Mouse (Mus musculus) kidney, adult 2 months (tissue): ENCODE measurements at regions not wholly inside any gene's neighbourhood (a gene's known extent, or its start where the extent isn't known, plus 50 kb on each side); places are given as distances from the start of the nearest gene placed in this dataset.

Experiments used
- DNase-seq: peaks from one replicate; pipeline ENCODE4 v3.0.0; 2021
- H3K27ac ChIP-seq: fragments of 200-500 bp; 2 replicates; pipeline ENCODE4 v1.5.1; 2012; ENCODE audit warnings: low read depth, low read length, control low read depth, inconsistent platforms; ENCODE audit not compliant: insufficient read depth
- H3K27me3 ChIP-seq: fragments of 200-500 bp; replicated peaks from 2 replicates; pipeline ENCODE4 v1.6.1; 2012; ENCODE audit warnings: mild to moderate bottlenecking, moderate library complexity, low read length, inconsistent platforms; ENCODE audit not compliant: control insufficient read depth, insufficient read depth
- H3K36me3 ChIP-seq: fragments of 200-500 bp; 2 replicates; pipeline ENCODE4 v1.6.1; 2012; ENCODE audit warnings: mild to moderate bottlenecking, moderate library complexity, low read length, inconsistent platforms; ENCODE audit not compliant: control insufficient read depth, insufficient read depth
- H3K4me1 ChIP-seq: fragments of 200-500 bp; 2 replicates; pipeline ENCODE4 v1.6.1; 2011; ENCODE audit warnings: low read length; ENCODE audit not compliant: control insufficient read depth, insufficient read depth
- H3K4me3 ChIP-seq: fragments of 200-500 bp; 2 replicates; pipeline ENCODE4 v1.5.1; 2011; ENCODE audit warnings: mild to moderate bottlenecking, low read depth, low read length, control low read depth; ENCODE audit not compliant: insufficient read depth
- CTCF ChIP-seq: fragments of 200-500 bp; conservative IDR thresholded peaks from 2 replicates; pipeline ENCODE4 v1.5.1; 2011; ENCODE audit warnings: low read depth, mild to moderate bottlenecking, control low read depth, low read length, moderate library complexity, mixed read lengths; ENCODE audit not compliant: insufficient read depth, insufficient read length
- POLR2A ChIP-seq: fragments of 200-500 bp; IDR thresholded peaks from one replicate; pipeline ENCODE4 v1.6.1; 2011; ENCODE audit warnings: low read depth, low read length, control low read depth
- WGBS: fragments of 180-500 bp; shearing (Covaris S2); methylation state at CpG from one replicate; pipeline ENCODE4 v1.1.7; 2018; 5-methylcytosine and 5-hydroxymethylcytosine counted together

DNA sequence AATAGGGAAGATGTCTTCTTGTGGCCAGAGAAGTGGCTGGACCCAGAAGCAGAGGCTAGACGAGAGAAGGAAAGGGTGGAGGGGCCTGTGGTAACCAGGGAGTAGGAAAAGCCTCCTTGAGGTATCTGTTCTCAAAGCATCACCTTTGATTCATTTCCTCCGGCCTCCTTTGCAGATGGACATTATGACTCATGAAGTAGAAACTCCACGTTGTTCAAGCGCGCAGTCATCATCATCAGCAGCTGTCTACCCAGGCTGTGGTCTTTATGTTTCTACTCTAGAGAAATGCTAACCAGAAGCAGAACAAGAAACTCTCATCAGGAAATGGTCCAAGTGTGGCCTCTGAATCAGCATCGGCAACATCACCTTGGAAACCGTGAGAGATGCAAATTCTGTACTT is 50.3 kb upstream of the Acpp start:
- Histone ChIP-seq H3K4me3 (no peak overlapping the region), H3K27ac (no peak overlapping the region), H3K36me3 (no peaks in the 10 kb centered on the region), H3K27me3 (no peaks in the 10 kb centered on the region), H3K4me1 (no peaks in the 10 kb centered on the region)
- WGBS: 89% methylated on average over 7 of the region's 7 CpGs
- no peak for DNase-seq
- TF ChIP-seq CTCF: no peak
- no peak for TF ChIP-seq POLR2A
